Mouse (Mus musculus): ENCODE measurements around the gene Tfb1m. TPM values are rescaled to one million over a fixed set of nuclear protein-coding genes. Genes with fewer than 3 reads are reported as not detected.
A peak's percentile ranks its signal among the peaks of the same experiment; 100 is the strongest.

Gene Tfb1m
- total and polyA plus RNA-seq, 2 experiments from 2014 or later, result 7.9 to 10.9 TPM

DNA sequence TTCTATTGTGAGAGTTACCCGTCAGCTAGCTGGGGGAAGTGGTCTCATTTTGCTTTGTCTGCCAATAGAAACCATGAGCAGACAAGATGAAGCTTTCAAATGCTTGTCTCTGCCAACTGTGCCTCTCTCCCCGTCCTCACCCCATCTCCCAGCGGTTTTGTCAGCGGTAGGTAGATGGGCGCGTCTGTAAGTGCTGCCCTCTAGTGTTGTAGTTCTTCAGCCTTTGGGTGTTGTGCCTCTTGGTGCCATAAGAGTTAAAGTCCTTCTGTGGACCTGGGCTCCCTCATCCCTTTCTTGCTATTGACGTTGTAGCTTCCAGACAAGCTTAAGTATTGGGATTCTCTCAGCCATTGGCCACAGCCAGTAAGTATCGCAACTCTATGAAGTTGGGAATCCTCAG lies 4.8 kb upstream of the Tfb1m start:
- TF ChIP-seq CTCF (IDR thresholded peaks at IDR 0.05; ENCODE audit: low read depth), result no peak; the same call in 1 of the 2 replicates
- 68% methylated on average over 8 of the region's 8 CpGs for WGBS
- H3K27ac ChIP-seq, result no peak overlapping the region
- ATAC-seq, result no peak
- H3K4me3 ChIP-seq (ENCODE audit: low read length), result no peak overlapping the region
- H3K9me3 ChIP-seq (ENCODE audit: low read length), result no peaks in the 10 kb centered on the region
- H3K27me3 ChIP-seq (ENCODE audit: insufficient read depth, low read length), result no peaks in the 10 kb centered on the region
- H3K4me2 ChIP-seq (ENCODE audit: low read depth, low read length), result no peak overlapping the region
- H3K36me3 ChIP-seq (ENCODE audit: insufficient read depth, low read length), result no peaks in the 10 kb centered on the region
- DNase-seq (ENCODE audit: low spot score), result no peak
- H3K9ac ChIP-seq (replicated peaks; ENCODE audit: low read length), result no peak overlapping the region
- H3K4me1 ChIP-seq (ENCODE audit: insufficient read depth, low read length), result no peaks in the 10 kb centered on the region

DNA sequence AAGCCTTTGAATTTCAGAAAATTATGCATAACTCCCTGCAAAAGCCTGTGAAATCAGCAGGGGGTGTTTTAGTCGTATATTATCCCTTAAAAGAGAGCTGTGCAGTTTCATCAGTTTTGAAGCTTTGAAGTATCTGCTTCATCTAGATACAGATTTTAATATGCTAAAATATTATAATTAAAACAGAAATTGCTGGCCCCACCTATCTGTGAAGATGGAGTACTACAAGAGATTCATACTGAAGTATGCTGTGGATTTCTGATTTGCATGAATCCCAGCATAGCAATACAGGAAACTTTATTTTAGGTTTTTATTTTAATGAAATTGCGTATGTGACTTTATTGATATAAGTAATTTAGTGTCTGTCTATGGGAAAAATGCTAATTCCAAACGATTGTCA lies 3.0 kb upstream of the Tfb1m start:
- Histone ChIP-seq H3K27me3 (ENCODE audit: insufficient read depth, low read length) (no peaks in the 10 kb centered on the region), H3K9ac (replicated peaks; ENCODE audit: low read length) (no peak overlapping the region), H3K4me1 (ENCODE audit: insufficient read depth, low read length) (no peaks in the 10 kb centered on the region), H3K9me3 (ENCODE audit: low read length) (no peaks in the 10 kb centered on the region), H3K27ac (no peak overlapping the region), H3K36me3 (ENCODE audit: insufficient read depth, low read length) (no peaks in the 10 kb centered on the region), H3K4me3 (ENCODE audit: low read length) (no peak overlapping the region), H3K4me2 (ENCODE audit: low read depth, low read length) (no peak overlapping the region)
- peak; percentile 57 for TF ChIP-seq CTCF (IDR thresholded peaks at IDR 0.05; ENCODE audit: low read depth)
- peak; percentile 47 for DNase-seq (ENCODE audit: low spot score)
- WGBS, result 62% methylated on average over 3 of the region's 3 CpGs
- no peak for ATAC-seq

DNA sequence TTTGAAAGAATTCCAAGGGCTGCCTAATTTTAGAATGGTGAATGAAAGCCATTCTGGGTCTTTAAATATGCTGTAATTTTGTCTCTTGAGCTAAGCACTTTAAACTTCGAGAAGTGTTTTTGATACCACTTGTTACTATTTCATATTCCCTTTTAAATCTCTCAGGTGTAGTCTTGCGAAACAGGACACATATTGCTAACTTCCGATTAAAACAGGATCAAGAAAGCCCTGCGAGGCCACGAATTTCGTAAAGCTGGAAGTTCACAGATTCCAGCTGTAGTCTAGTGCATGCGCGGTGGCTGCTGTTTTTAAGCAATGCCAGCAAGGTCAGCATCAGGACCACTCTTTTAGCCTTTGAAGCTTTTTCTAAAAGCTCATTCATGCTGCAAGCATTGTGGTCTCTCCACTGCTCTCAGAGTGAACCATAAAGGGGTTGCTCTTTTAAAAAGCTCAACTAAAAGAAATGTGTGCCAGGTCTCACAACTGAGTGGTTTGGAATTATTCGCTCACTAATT lies 832 bp upstream of the Tfb1m start:
- Histone ChIP-seq H3K36me3 (ENCODE audit: insufficient read depth, low read length) (no peaks in the 10 kb centered on the region), H3K4me3 (ENCODE audit: low read length) (peak overlapping the region; percentile 53), H3K4me2 (ENCODE audit: low read depth, low read length) (peak overlapping the region; percentile 67), H3K9me3 (ENCODE audit: low read length) (no peaks in the 10 kb centered on the region), H3K27ac (no peak overlapping the region; the same call in 1 of the 2 replicates), H3K4me1 (ENCODE audit: insufficient read depth, low read length) (no peaks in the 10 kb centered on the region), H3K27me3 (ENCODE audit: insufficient read depth, low read length) (no peaks in the 10 kb centered on the region), H3K9ac (replicated peaks; ENCODE audit: low read length) (peak overlapping the region; percentile 1; the same call in 1 of the 2 replicates)
- 68% methylated on average over 9 of the region's 9 CpGs for WGBS
- no peak for TF ChIP-seq CTCF (IDR thresholded peaks at IDR 0.05; ENCODE audit: low read depth)
- DNase-seq (ENCODE audit: low spot score) (no peak), ATAC-seq (no peak)

DNA sequence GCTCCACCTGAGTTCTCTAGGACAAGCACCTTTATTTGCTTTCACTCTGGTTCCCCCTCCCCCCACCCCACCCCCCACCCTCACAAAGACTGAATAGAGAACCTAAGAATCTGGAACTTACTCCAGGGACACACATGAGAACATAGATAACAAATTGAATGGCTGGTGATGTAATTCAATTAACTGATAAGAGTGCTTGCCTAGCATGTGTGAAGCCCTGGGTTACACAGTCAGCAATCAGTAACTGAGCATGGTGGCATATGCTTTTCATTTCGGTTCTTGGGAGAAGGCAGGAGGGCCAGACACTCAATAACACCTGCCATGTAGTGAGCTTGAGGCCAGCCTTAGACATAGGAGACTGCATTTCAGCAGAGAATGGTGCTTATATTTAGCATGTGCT lies 1.3 kb downstream of the Tfb1m start:
- Histone ChIP-seq H3K9ac (replicated peaks; ENCODE audit: low read length) (no peak overlapping the region), H3K27ac (no peak overlapping the region), H3K4me2 (ENCODE audit: low read depth, low read length) (no peak overlapping the region), H3K9me3 (ENCODE audit: low read length) (no peaks in the 10 kb centered on the region), H3K27me3 (ENCODE audit: insufficient read depth, low read length) (no peaks in the 10 kb centered on the region), H3K4me1 (ENCODE audit: insufficient read depth, low read length) (no peaks in the 10 kb centered on the region), H3K4me3 (ENCODE audit: low read length) (no peak overlapping the region), H3K36me3 (ENCODE audit: insufficient read depth, low read length) (no peaks in the 10 kb centered on the region)
- 64% methylated on average over 1 of the region's 1 CpGs for WGBS
- no peak for DNase-seq (ENCODE audit: low spot score)
- TF ChIP-seq CTCF (IDR thresholded peaks at IDR 0.05; ENCODE audit: low read depth), result no peak
- ATAC-seq, result no peak

DNA sequence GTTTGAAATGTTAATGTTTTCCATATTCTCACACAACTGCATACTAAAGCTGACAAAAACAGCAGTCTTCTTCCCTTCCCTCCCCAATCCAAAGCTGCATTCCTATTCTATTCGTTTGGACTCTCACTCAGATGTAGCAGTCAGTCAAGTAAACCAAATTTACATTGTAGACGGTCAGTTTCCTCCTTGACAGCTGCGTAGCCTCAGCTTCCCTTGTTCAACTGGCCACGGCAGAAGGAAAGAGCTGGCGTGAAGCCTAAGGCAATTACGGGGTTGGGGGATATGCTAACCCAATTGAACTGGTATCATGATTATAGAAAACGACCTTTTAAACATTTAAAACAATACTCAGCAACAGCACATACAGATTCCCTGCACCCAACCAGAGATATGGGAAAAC lies 9.9 kb downstream of the Tfb1m start:
- Histone ChIP-seq H3K4me3 (ENCODE audit: low read length) (no peak overlapping the region), H3K9me3 (ENCODE audit: low read length) (no peaks in the 10 kb centered on the region), H3K27me3 (ENCODE audit: insufficient read depth, low read length) (no peaks in the 10 kb centered on the region), H3K4me2 (ENCODE audit: low read depth, low read length) (no peak overlapping the region), H3K9ac (replicated peaks; ENCODE audit: low read length) (no peak overlapping the region), H3K36me3 (ENCODE audit: insufficient read depth, low read length) (peaks cover 3% of the 10 kb centered on the region; the same call in 1 of the 2 replicates), H3K27ac (no peak overlapping the region), H3K4me1 (ENCODE audit: insufficient read depth, low read length) (no peaks in the 10 kb centered on the region)
- 42% methylated on average over 7 of the region's 7 CpGs for WGBS
- ATAC-seq (no peak), DNase-seq (ENCODE audit: low spot score) (no peak)
- no peak for TF ChIP-seq CTCF (IDR thresholded peaks at IDR 0.05; ENCODE audit: low read depth)

DNA sequence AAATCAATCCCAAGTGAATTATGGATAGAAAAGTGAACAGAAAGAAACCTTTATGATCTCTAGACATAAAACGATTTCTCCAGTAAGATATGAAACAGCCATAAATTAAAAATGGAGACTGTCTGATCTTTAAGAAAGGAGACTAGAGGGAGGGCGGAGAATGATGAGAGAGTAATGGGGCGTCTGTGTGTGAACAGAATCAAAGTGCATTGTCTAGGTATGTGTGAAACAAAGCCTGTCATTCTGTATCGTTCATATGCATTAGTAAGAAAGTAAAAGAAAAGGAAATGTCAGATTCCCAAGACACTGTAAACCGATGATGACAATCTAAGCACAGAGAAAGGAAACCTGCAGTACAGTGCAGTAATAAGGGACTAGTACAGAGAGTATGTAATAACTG lies 16.5 kb downstream of the Tfb1m start:
- Histone ChIP-seq H3K4me2 (ENCODE audit: low read depth, low read length) (no peak overlapping the region), H3K9ac (replicated peaks; ENCODE audit: low read length) (no peak overlapping the region), H3K27me3 (ENCODE audit: insufficient read depth, low read length) (no peaks in the 10 kb centered on the region), H3K4me1 (ENCODE audit: insufficient read depth, low read length) (no peaks in the 10 kb centered on the region), H3K4me3 (ENCODE audit: low read length) (no peak overlapping the region), H3K36me3 (ENCODE audit: insufficient read depth, low read length) (peaks cover 7% of the 10 kb centered on the region; the same call in 1 of the 2 replicates), H3K9me3 (ENCODE audit: low read length) (no peaks in the 10 kb centered on the region), H3K27ac (no peak overlapping the region)
- ATAC-seq (no peak), DNase-seq (ENCODE audit: low spot score) (no peak)
- TF ChIP-seq CTCF (IDR thresholded peaks at IDR 0.05; ENCODE audit: low read depth), result no peak
- 88% methylated on average over 5 of the region's 5 CpGs for WGBS

DNA sequence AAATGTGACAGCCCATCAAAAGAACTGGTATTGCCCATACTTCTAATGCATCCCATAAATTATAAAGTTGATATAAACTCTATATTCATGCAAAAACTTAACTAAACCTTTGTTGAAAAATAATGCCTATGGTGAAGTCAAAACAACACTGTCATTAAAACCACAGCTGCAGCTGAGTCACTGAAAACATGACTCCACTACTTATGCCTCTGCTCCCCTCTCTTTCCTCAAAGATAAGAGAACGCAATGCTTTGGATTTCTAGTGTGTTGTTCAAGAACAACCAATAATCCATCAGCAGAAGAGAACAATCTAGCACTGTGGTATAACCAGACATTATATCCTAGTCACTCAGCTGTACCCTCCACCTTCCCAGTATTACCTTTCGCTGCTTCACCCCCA lies 17.3 kb downstream of the Tfb1m start:
- H3K4me3 ChIP-seq (ENCODE audit: low read length), result no peak overlapping the region
- DNase-seq (ENCODE audit: low spot score), result no peak
- H3K27ac ChIP-seq, result no peak overlapping the region
- no peak overlapping the region for H3K9ac ChIP-seq (replicated peaks; ENCODE audit: low read length)
- no peaks in the 10 kb centered on the region for H3K4me1 ChIP-seq (ENCODE audit: insufficient read depth, low read length)
- H3K9me3 ChIP-seq (ENCODE audit: low read length), result no peaks in the 10 kb centered on the region
- peaks cover 7% of the 10 kb centered on the region; the same call in 1 of the 2 replicates for H3K36me3 ChIP-seq (ENCODE audit: insufficient read depth, low read length)
- 95% methylated on average over 2 of the region's 2 CpGs for WGBS
- H3K27me3 ChIP-seq (ENCODE audit: insufficient read depth, low read length), result no peaks in the 10 kb centered on the region
- TF ChIP-seq CTCF (IDR thresholded peaks at IDR 0.05; ENCODE audit: low read depth), result no peak
- no peak for ATAC-seq
- no peak overlapping the region for H3K4me2 ChIP-seq (ENCODE audit: low read depth, low read length)
